ENCODE assay signal across 17 mouse cellular contexts in genomic region chr6:29351613-29352012, GRCm38 (mm10). TPM values are rescaled to one million over a fixed set of nuclear protein-coding genes. Genes with fewer than 3 reads are reported as not detected.
DNase-seq lines count a peak whose midpoint lies in the region; ATAC-seq and TF ChIP-seq lines count a peak whose summit lies in the region.
"Had no signal": no experiment of that assay in that cellular context is flagged by ENCODE, and none has a peak within 500 bp of the region (broad histone marks: within the 10 kb centered on the region; RNA-seq: fewer than 3 reads in every experiment).

No protein-coding gene starts in this region.

- no peaks in the 10 kb centered on the region for H3K27me3 ChIP-seq in forebrain, postnatal 0 days (ENCODE audit: insufficient read depth, low read length)
- H3K27me3 ChIP-seq in forebrain, embryonic 10.5 days (ENCODE audit: poor library complexity, severe bottlenecking), result no peaks in the 10 kb centered on the region
- no peaks in the 10 kb centered on the region for H3K27me3 ChIP-seq in liver, postnatal 0 days (ENCODE audit: insufficient read depth, low read length)
- no peaks in the 10 kb centered on the region for H3K27me3 ChIP-seq in liver, embryonic 11.5 days (replicated peaks; ENCODE audit: control insufficient read depth, insufficient read depth, low read length)
- H3K27me3 ChIP-seq: embryonic facial prominence, embryonic 12.5 days; hindbrain, embryonic 12.5 days; midbrain, embryonic 12.5 days had no signal

- no peak for TF ChIP-seq EP300 in liver, postnatal 0 days (IDR thresholded peaks at IDR 0.05; ENCODE audit: low read depth)

- no peaks in the 10 kb centered on the region; the same call in 1 of the 2 replicates for H3K36me3 ChIP-seq in forebrain, postnatal 0 days (ENCODE audit: insufficient read depth)
- peaks cover 16% of the 10 kb centered on the region for H3K36me3 ChIP-seq in forebrain, embryonic 10.5 days (replicated peaks)
- H3K36me3 ChIP-seq in liver, postnatal 0 days (replicated peaks; ENCODE audit: insufficient read depth, low read length), result peaks cover 5% of the 10 kb centered on the region; the same call in 1 of the 2 replicates
- H3K36me3 ChIP-seq in liver, embryonic 11.5 days (ENCODE audit: control insufficient read depth, insufficient read depth, low read length), result no peaks in the 10 kb centered on the region
- peaks cover 4% of the 10 kb centered on the region for H3K36me3 ChIP-seq in ES-E14 (ENCODE audit: control insufficient read depth, insufficient read depth, low read length, poor library complexity, severe bottlenecking)
- H3K36me3 ChIP-seq: hindbrain, embryonic 12.5 days had no signal

- DNase-seq in forebrain, postnatal 0 days, result no peak
- DNase-seq in forebrain, embryonic 10.5 days (ENCODE audit: extremely low spot score, low spot score), result no peak
- no peak for DNase-seq in liver, postnatal 0 days
- DNase-seq in liver, embryonic 11.5 days (ENCODE audit: low spot score), result no peak
- peak; percentile 30 for DNase-seq in ES-E14 (ENCODE audit: low read depth, low spot score)
- DNase-seq in retina, embryonic 14.5 days (ENCODE audit: low spot score), result peak; percentile 37
- no peak for DNase-seq in right cerebral cortex, adult 2 months (ENCODE audit: low spot score in 2 of 2)
- DNase-seq in layer of hippocampus, postnatal 36 days, result no peak
- DNase-seq: adrenal gland, adult 8-10 months had no signal

- H3K9ac ChIP-seq in forebrain, postnatal 0 days, result no peak overlapping the region
- no peak overlapping the region for H3K9ac ChIP-seq in liver, postnatal 0 days (replicated peaks)
- H3K9ac ChIP-seq in liver, embryonic 11.5 days (ENCODE audit: low read depth, low read length), result no peak overlapping the region
- no peak overlapping the region for H3K9ac ChIP-seq in ES-E14 (ENCODE audit: insufficient read depth, low read depth, low read length, poor library complexity, severe bottlenecking)
- H3K9ac ChIP-seq: embryonic facial prominence, embryonic 12.5 days; hindbrain, embryonic 12.5 days; midbrain, embryonic 12.5 days had no signal

- H3K9me3 ChIP-seq in forebrain, postnatal 0 days (ENCODE audit: low read length), result no peaks in the 10 kb centered on the region
- no peaks in the 10 kb centered on the region for H3K9me3 ChIP-seq in forebrain, embryonic 10.5 days
- H3K9me3 ChIP-seq in liver, postnatal 0 days (ENCODE audit: low read length), result no peaks in the 10 kb centered on the region
- no peaks in the 10 kb centered on the region for H3K9me3 ChIP-seq in liver, embryonic 11.5 days (ENCODE audit: control insufficient read depth, low read length)
- H3K9me3 ChIP-seq in ES-E14 (ENCODE audit: control insufficient read depth, insufficient read depth, low read depth, low read length), result no peaks in the 10 kb centered on the region
- H3K9me3 ChIP-seq: embryonic facial prominence, embryonic 12.5 days; hindbrain, embryonic 12.5 days; midbrain, embryonic 12.5 days had no signal

- no peak overlapping the region for H3K27ac ChIP-seq in forebrain, postnatal 0 days (ENCODE audit: low read depth, low read length)
- no peak overlapping the region for H3K27ac ChIP-seq in forebrain, embryonic 10.5 days
- H3K27ac ChIP-seq in liver, postnatal 0 days (ENCODE audit: low read depth), result no peak overlapping the region
- H3K27ac ChIP-seq in liver, embryonic 11.5 days (ENCODE audit: low read depth, low read length), result no peak overlapping the region
- no peak overlapping the region for H3K27ac ChIP-seq in ES-E14 (ENCODE audit: insufficient read depth, low read depth, low read length, poor library complexity, severe bottlenecking)
- H3K27ac ChIP-seq: embryonic facial prominence, embryonic 12.5 days; hindbrain, embryonic 12.5 days; midbrain, embryonic 12.5 days had no signal

- H3K4me3 ChIP-seq in forebrain, postnatal 0 days (ENCODE audit: low read depth, low read length), result no peak overlapping the region
- no peak overlapping the region for H3K4me3 ChIP-seq in forebrain, embryonic 10.5 days
- H3K4me3 ChIP-seq in liver, postnatal 0 days (ENCODE audit: low read depth, low read length), result no peak overlapping the region
- H3K4me3 ChIP-seq in liver, embryonic 11.5 days (ENCODE audit: low read depth, low read length), result no peak overlapping the region
- H3K4me3 ChIP-seq in ES-E14 (ENCODE audit: insufficient read depth in 1 of 2, low read depth in 1 of 2, low read length in 2 of 2, poor library complexity in 1 of 2, severe bottlenecking in 1 of 2), result no peak overlapping the region
- H3K4me3 ChIP-seq: embryonic facial prominence, embryonic 12.5 days; hindbrain, embryonic 12.5 days; midbrain, embryonic 12.5 days had no signal

- 0 out of 2 replicates have a peak, but pooled peaks have one; percentile 16 for TF ChIP-seq CTCF in forebrain, postnatal 0 days (IDR thresholded peaks at IDR 0.05; ENCODE audit: low read depth)
- peak; percentile 45 for TF ChIP-seq CTCF in liver, postnatal 0 days (IDR thresholded peaks at IDR 0.05; ENCODE audit: low read depth)

- in situ Hi-C loops in ES-E14 (cut with MboI; ENCODE audit: low sequenced_read_pairs in 2 of 2, unreplicated experiment in 2 of 2), result no loop called here

- peaks cover 5% of the 10 kb centered on the region; the same call in 1 of the 2 replicates for H3K4me1 ChIP-seq in forebrain, postnatal 0 days (ENCODE audit: insufficient read depth)
- peaks cover 17% of the 10 kb centered on the region for H3K4me1 ChIP-seq in forebrain, embryonic 10.5 days
- peaks cover 19% of the 10 kb centered on the region for H3K4me1 ChIP-seq in liver, postnatal 0 days (ENCODE audit: insufficient read depth)
- peaks cover 22% of the 10 kb centered on the region for H3K4me1 ChIP-seq in liver, embryonic 11.5 days (replicated peaks; ENCODE audit: control insufficient read depth, insufficient read depth, low read length)
- H3K4me1 ChIP-seq in ES-E14 (ENCODE audit: control insufficient read depth in 2 of 2, insufficient read depth in 2 of 2, low read length in 2 of 2, poor library complexity in 1 of 2), result peaks cover 0 to 3% of the 10 kb centered on the region in 2 experiments; a peak in 1 of 4 replicates

- no peak overlapping the region for H3K4me2 ChIP-seq in forebrain, postnatal 0 days (ENCODE audit: low read depth)
- no peak overlapping the region for H3K4me2 ChIP-seq in liver, postnatal 0 days (ENCODE audit: low read depth, low read length)
- H3K4me2 ChIP-seq in liver, embryonic 11.5 days, result no peak overlapping the region; the same call in 1 of the 2 replicates
- H3K4me2 ChIP-seq: embryonic facial prominence, embryonic 12.5 days; hindbrain, embryonic 12.5 days; midbrain, embryonic 12.5 days had no signal

- no peak for ATAC-seq in forebrain, postnatal 0 days
- ATAC-seq in liver, postnatal 0 days, result no peak
- ATAC-seq in liver, embryonic 11.5 days (replicated peaks; ENCODE audit: low FRiP score), result no peak
- ATAC-seq: forebrain, embryonic 14.5 days had no signal

TF ChIP-seq in ES-E14, 5 proteins besides CTCF, POLR2A, EP300 and RAD21:
- TF ChIP-seq CHD2 (IDR thresholded peaks at IDR 0.05; ENCODE audit: low read depth, low read length), result no peak
- no peak for TF ChIP-seq MAFK (IDR thresholded peaks at IDR 0.05; ENCODE audit: insufficient read depth, low read depth, low read length)
- no peak for TF ChIP-seq ZC3H11A (IDR thresholded peaks at IDR 0.05; ENCODE audit: borderline replicate concordance, low read depth, low read length)
- no peak for TF ChIP-seq HCFC1 (IDR thresholded peaks at IDR 0.05; ENCODE audit: borderline replicate concordance, insufficient read depth, low read length)
- TF ChIP-seq ZNF384 (IDR thresholded peaks at IDR 0.05; ENCODE audit: low read depth, low read length), result no peak
TF ChIP-seq in ES-E14: peak in this region for 0.

RNA-seq across cellular contexts. Expression of gene Calu, which starts 3.7 kb away (rescaled TPM):
- 132 and 159 TPM in 2 replicates for total RNA-seq in forebrain, postnatal 0 days (2014; rRNA removed)
- 122 and 134 TPM in 2 replicates for polyA plus RNA-seq in forebrain, postnatal 0 days (2015; fragmentation: Nextera tagmentation; extraction: Ambion mirVana)
- 225 and 238 TPM in 2 replicates for polyA plus RNA-seq in forebrain, embryonic 10.5 days (2016; fragmentation: Nextera tagmentation; extraction: Ambion mirVana)
- polyA plus RNA-seq in liver, postnatal 0 days (2015; fragmentation: Nextera tagmentation; extraction: Ambion mirVana), result 55.7 and 63.8 TPM in 2 replicates
- polyA plus RNA-seq in liver, embryonic 11.5 days (2014; fragmentation: Nextera tagmentation; extraction: Ambion mirVana), result 197 and 222 TPM in 2 replicates
- 321 and 408 TPM in 2 replicates for total RNA-seq in ES-E14 (2012; rRNA removed)
- total RNA-seq in layer of hippocampus, postnatal 36 days (2021), result 10 to 100 TPM; 67.7 to 70.1 TPM

RNA-seq across cellular contexts. Expression of gene Fam71f1, which starts 32.7 kb away (rescaled TPM):
- total RNA-seq in forebrain, postnatal 0 days (2014; rRNA removed), result not detected in 2 replicates
- polyA plus RNA-seq in forebrain, postnatal 0 days (2015; fragmentation: Nextera tagmentation; extraction: Ambion mirVana), result not detected in 2 replicates
- not detected in 2 replicates for polyA plus RNA-seq in forebrain, embryonic 10.5 days (2016; fragmentation: Nextera tagmentation; extraction: Ambion mirVana)
- polyA plus RNA-seq in liver, postnatal 0 days (2015; fragmentation: Nextera tagmentation; extraction: Ambion mirVana), result not detected in 2 replicates
- 0.25 TPM in 1 of 2 replicates, not detected in the other for polyA plus RNA-seq in liver, embryonic 11.5 days (2014; fragmentation: Nextera tagmentation; extraction: Ambion mirVana)
- 0.21 and 0.80 TPM in 2 replicates for total RNA-seq in ES-E14 (2012; rRNA removed)
- total RNA-seq in layer of hippocampus, postnatal 36 days (2021), result not detected
- total RNA-seq: adrenal gland, adult 8-10 months; left cerebral cortex, adult 18-20 months had no signal
- polyA plus RNA-seq: forebrain, embryonic 14.5 days; hindbrain, embryonic 12.5 days; kidney, embryonic 14.5 days; liver, embryonic 16.5 days; midbrain, embryonic 12.5 days had no signal

RNA-seq across cellular contexts. Expression of gene Opn1sw, which starts 36.7 kb away (rescaled TPM):
- 7.0 TPM in 1 of 2 replicates, not detected in the other for total RNA-seq in forebrain, postnatal 0 days (2014; rRNA removed)
- 0.45 and 0.74 TPM in 2 replicates for polyA plus RNA-seq in forebrain, postnatal 0 days (2015; fragmentation: Nextera tagmentation; extraction: Ambion mirVana)
- polyA plus RNA-seq in forebrain, embryonic 10.5 days (2016; fragmentation: Nextera tagmentation; extraction: Ambion mirVana), result 0.24 and 0.28 TPM in 2 replicates
- polyA plus RNA-seq in liver, postnatal 0 days (2015; fragmentation: Nextera tagmentation; extraction: Ambion mirVana), result 0.06 and 0.12 TPM in 2 replicates
- 0.36 and 0.53 TPM in 2 replicates for polyA plus RNA-seq in liver, embryonic 11.5 days (2014; fragmentation: Nextera tagmentation; extraction: Ambion mirVana)
- total RNA-seq in ES-E14 (2012; rRNA removed), result 0.11 and 0.13 TPM in 2 replicates
- not detected for total RNA-seq in layer of hippocampus, postnatal 36 days (2021)
- total RNA-seq: adrenal gland, adult 8-10 months had no signal
- polyA plus RNA-seq: testis, adult 2 months had no signal

RNA-seq across cellular contexts. Expression of gene Ccdc136, which starts 44.5 kb away (rescaled TPM):
- total RNA-seq in forebrain, postnatal 0 days (2014; rRNA removed), result 46.6 and 56.9 TPM in 2 replicates
- polyA plus RNA-seq in forebrain, postnatal 0 days (2015; fragmentation: Nextera tagmentation; extraction: Ambion mirVana), result 34.4 and 43.0 TPM in 2 replicates
- polyA plus RNA-seq in forebrain, embryonic 10.5 days (2016; fragmentation: Nextera tagmentation; extraction: Ambion mirVana), result 21.2 and 21.6 TPM in 2 replicates
- 0.09 and 0.22 TPM in 2 replicates for polyA plus RNA-seq in liver, postnatal 0 days (2015; fragmentation: Nextera tagmentation; extraction: Ambion mirVana)
- polyA plus RNA-seq in liver, embryonic 11.5 days (2014; fragmentation: Nextera tagmentation; extraction: Ambion mirVana), result 4.1 and 5.6 TPM in 2 replicates
- total RNA-seq in ES-E14 (2012; rRNA removed), result 10.5 and 18.2 TPM in 2 replicates
- 10 to 100 TPM; 62.7 to 64.8 TPM for total RNA-seq in layer of hippocampus, postnatal 36 days (2021)

Comparison
In these comparisons a context has a peak if more than half of its experiments do, and no peak if none do; other contexts are left out.
1. DNase-seq: peak in ES-E14 (single experiment) and retina, embryonic 14.5 days (single experiment); none in forebrain, postnatal 0 days (single experiment), forebrain, embryonic 10.5 days (single experiment), liver, postnatal 0 days (single experiment), liver, embryonic 11.5 days (single experiment), right cerebral cortex, adult 2 months (0 of 2) and layer of hippocampus, postnatal 36 days (0 of 2).